Mouse (Mus musculus): Measurements from ENCODE around the gene Gstm4. TPM values are rescaled to one million over a fixed set of nuclear protein-coding genes. Genes with fewer than 3 reads are reported as not detected.
A peak's percentile ranks its signal among the peaks of the same experiment; 100 is the strongest.

Gstm4 gene
- polyA plus RNA-seq, 1 experiment from 2014 or later, result 19.4 TPM

- Histone ChIP-seq H3K27ac (replicated peaks) (no peak overlapping the region), H3K4me2 (replicated peaks; ENCODE audit: low read depth) (no peak overlapping the region), H3K4me1 (replicated peaks; ENCODE audit: control insufficient read depth, insufficient read depth) (no peaks in the 10 kb centered on the region), H3K9ac (ENCODE audit: low read length) (no peak overlapping the region), H3K9me3 (ENCODE audit: control insufficient read depth, low read length) (no peaks in the 10 kb centered on the region), H3K4me3 (ENCODE audit: low read depth, low read length) (no peak overlapping the region), H3K27me3 (ENCODE audit: control insufficient read depth, insufficient read depth, low read length) (no peaks in the 10 kb centered on the region), H3K36me3 (ENCODE audit: control insufficient read depth, insufficient read depth, low read length) (peaks cover 18% of the 10 kb centered on the region)
- TF ChIP-seq CTCF (IDR thresholded peaks at IDR 0.05; ENCODE audit: low read depth), result no peak
- TF ChIP-seq EP300 (optimal IDR thresholded peaks at IDR 0.05), result no peak
- WGBS, result 94% methylated on average over 9 of the region's 9 CpGs
- ATAC-seq (ENCODE audit: low FRiP score, low TSS enrichment) (no peak), DNase-seq (ENCODE audit: low spot score) (no peak)
Observed at GRCm38 (mm10) chr3:108076836-108077235, 32.1 kb upstream of the Gstm4 start.

- Histone ChIP-seq H3K36me3 (ENCODE audit: control insufficient read depth, insufficient read depth, low read length) (peaks cover 14% of the 10 kb centered on the region), H3K27me3 (ENCODE audit: control insufficient read depth, insufficient read depth, low read length) (no peaks in the 10 kb centered on the region), H3K4me1 (replicated peaks; ENCODE audit: control insufficient read depth, insufficient read depth) (no peaks in the 10 kb centered on the region), H3K4me3 (ENCODE audit: low read depth, low read length) (no peak overlapping the region), H3K9ac (ENCODE audit: low read length) (no peak overlapping the region), H3K27ac (replicated peaks) (no peak overlapping the region), H3K4me2 (replicated peaks; ENCODE audit: low read depth) (no peak overlapping the region), H3K9me3 (ENCODE audit: control insufficient read depth, low read length) (no peaks in the 10 kb centered on the region)
- no peak for TF ChIP-seq CTCF (IDR thresholded peaks at IDR 0.05; ENCODE audit: low read depth)
- TF ChIP-seq EP300 (optimal IDR thresholded peaks at IDR 0.05), result no peak
- DNase-seq (ENCODE audit: low spot score) (no peak), ATAC-seq (ENCODE audit: low FRiP score, low TSS enrichment) (no peak)
- WGBS, result 67% methylated on average over 10 of the region's 10 CpGs
Observed at GRCm38 (mm10) chr3:108072983-108073569, 28.4 kb upstream of the Gstm4 start.

- ATAC-seq (ENCODE audit: low FRiP score, low TSS enrichment) (0 out of 2 replicates have a peak, but pooled peaks have one; percentile 21), DNase-seq (ENCODE audit: low spot score) (peak; percentile 82)
- no peak overlapping the region for H3K27ac ChIP-seq (replicated peaks)
- no peaks in the 10 kb centered on the region for H3K4me1 ChIP-seq (replicated peaks; ENCODE audit: control insufficient read depth, insufficient read depth)
- H3K36me3 ChIP-seq (ENCODE audit: control insufficient read depth, insufficient read depth, low read length), result 0 out of 2 replicates have a peak, but pooled peaks cover 2% of the 10 kb centered on the region
- 68% methylated on average over 10 of the region's 10 CpGs for WGBS
- TF ChIP-seq CTCF (IDR thresholded peaks at IDR 0.05; ENCODE audit: low read depth), result peak; percentile 91
- TF ChIP-seq EP300 (optimal IDR thresholded peaks at IDR 0.05), result no peak
- no peak overlapping the region for H3K4me3 ChIP-seq (ENCODE audit: low read depth, low read length)
- no peaks in the 10 kb centered on the region for H3K9me3 ChIP-seq (ENCODE audit: control insufficient read depth, low read length)
- no peaks in the 10 kb centered on the region for H3K27me3 ChIP-seq (ENCODE audit: control insufficient read depth, insufficient read depth, low read length)
- no peak overlapping the region for H3K4me2 ChIP-seq (replicated peaks; ENCODE audit: low read depth)
- no peak overlapping the region for H3K9ac ChIP-seq (ENCODE audit: low read length)
Observed at GRCm38 (mm10) chr3:108070295-108071293, 25.9 kb upstream of the Gstm4 start.

GRCm38 (mm10) chr3:108069231-108069870, 24.7 kb upstream of the Gstm4 start:
- H3K4me2 ChIP-seq (replicated peaks; ENCODE audit: low read depth), result peak overlapping the region; percentile 25; the same call in 1 of the 2 replicates
- no peaks in the 10 kb centered on the region for H3K9me3 ChIP-seq (ENCODE audit: control insufficient read depth, low read length)
- H3K27ac ChIP-seq (replicated peaks), result peak overlapping the region; percentile 30
- 52% methylated on average over 13 of the region's 13 CpGs for WGBS
- H3K27me3 ChIP-seq (ENCODE audit: control insufficient read depth, insufficient read depth, low read length), result no peaks in the 10 kb centered on the region
- H3K4me1 ChIP-seq (replicated peaks; ENCODE audit: control insufficient read depth, insufficient read depth), result no peaks in the 10 kb centered on the region
- ATAC-seq (ENCODE audit: low FRiP score, low TSS enrichment) (peak; percentile 53; the same call in 1 of the 2 replicates), DNase-seq (ENCODE audit: low spot score) (peak; percentile 71)
- no peak overlapping the region for H3K9ac ChIP-seq (ENCODE audit: low read length)
- no peaks in the 10 kb centered on the region for H3K36me3 ChIP-seq (ENCODE audit: control insufficient read depth, insufficient read depth, low read length)
- H3K4me3 ChIP-seq (ENCODE audit: low read depth, low read length), result no peak overlapping the region
- TF ChIP-seq CTCF (IDR thresholded peaks at IDR 0.05; ENCODE audit: low read depth), result no peak
- TF ChIP-seq EP300 (optimal IDR thresholded peaks at IDR 0.05), result no peak

GRCm38 (mm10) chr3:108068826-108069225, 24.1 kb upstream of the Gstm4 start:
- no peak overlapping the region for H3K4me2 ChIP-seq (replicated peaks; ENCODE audit: low read depth)

More at GRCm38 (mm10) chr3:108068826-108069225, 24.1 kb upstream of the Gstm4 start:
- Histone ChIP-seq H3K9me3 (ENCODE audit: control insufficient read depth, low read length) (no peaks in the 10 kb centered on the region), H3K4me1 (replicated peaks; ENCODE audit: control insufficient read depth, insufficient read depth) (no peaks in the 10 kb centered on the region), H3K9ac (ENCODE audit: low read length) (no peak overlapping the region), H3K27me3 (ENCODE audit: control insufficient read depth, insufficient read depth, low read length) (no peaks in the 10 kb centered on the region), H3K4me3 (ENCODE audit: low read depth, low read length) (no peak overlapping the region), H3K36me3 (ENCODE audit: control insufficient read depth, insufficient read depth, low read length) (no peaks in the 10 kb centered on the region), H3K27ac (replicated peaks) (peak overlapping the region; percentile 30; the same call in 1 of the 2 replicates)
- WGBS, result 28% methylated on average over 1 of the region's 1 CpGs
- DNase-seq (ENCODE audit: low spot score), result no peak
- TF ChIP-seq CTCF (IDR thresholded peaks at IDR 0.05; ENCODE audit: low read depth) (no peak), EP300 (optimal IDR thresholded peaks at IDR 0.05) (no peak)
- ATAC-seq (ENCODE audit: low FRiP score, low TSS enrichment), result no peak
